Mouse (Mus musculus): ENCODE results near the gene Mrps24.

Gene Mrps24

GRCm38 (mm10) chr11:5716938-5717705, 1.6 kb upstream of the Mrps24 start:
- POLR2A ChIA-PET = interaction anchor here (0.6 to 8.9 kb wide), 35 partner anchors 9 to 622 kb away, joined by 3 to 129 read pairs (median 7); partner anchors contain the start of genes Urgcp (in 4 of the 4), Dbnl (in 1 of the 4), Pgam2 (in 1 of the 4) and Xbp1 (in 1 of the 4)
- CTCF ChIA-PET = interaction anchor here (0.6 to 1.5 kb wide), 10 partner anchors 10 to 363 kb away, joined by 3 to 7 read pairs (median 3); partner anchors contain the start of gene Urgcp (in 1 of the 4)

- ChIA-PET POLR2A (interaction anchor here (0.5 to 8.9 kb wide), 44 partner anchors 9 to 730 kb away, joined by 3 to 129 read pairs (median 5); partner anchors contain the start of genes Urgcp (in 4 of the 4), Dbnl (in 2 of the 4), Ap1b1 (in 1 of the 4) and Xbp1 (in 1 of the 4)), CTCF (interaction anchor here (0.6 to 1.9 kb wide), 14 partner anchors 9 to 852 kb away, joined by 3 to 9 read pairs (median 4); partner anchors contain the start of gene Urgcp (in 2 of the 4))
These were observed 766 bp upstream of the Mrps24 start for GRCm38 (mm10) chr11:5716246-5716645.

GRCm38 (mm10) chr11:5715179-5715578, 301 bp downstream of the Mrps24 start:
- ChIA-PET CTCF (interaction anchor here (0.5 to 1.9 kb wide), 10 partner anchors 7 to 933 kb away, joined by 3 to 8 read pairs (median 3); partner anchors contain the start of gene Urgcp (in 1 of the 4)), POLR2A (interaction anchor here (0.6 to 8.9 kb wide), 33 partner anchors 8 to 758 kb away, joined by 3 to 129 read pairs (median 5); partner anchors contain the start of genes Urgcp (in 3 of the 4), Dbnl (in 1 of the 4) and Xbp1 (in 1 of the 4))

GRCm38 (mm10) chr11:5707530-5708353, 7.7 kb downstream of the Mrps24 start:
- ChIA-PET CTCF (interaction anchor here (0.5 to 1.9 kb wide), 9 partner anchors 8 to 179 kb away, joined by 3 to 16 read pairs (median 4); partner anchors contain the start of genes Mrps24 (in 2 of the 4) and Urgcp (in 1 of the 4)), POLR2A (interaction anchor here (0.5 to 8.7 kb wide), 32 partner anchors 7 to 568 kb away, joined by 3 to 129 read pairs (median 4); partner anchors contain the start of genes Mrps24 (in 3 of the 4), Dbnl (in 1 of the 4) and Urgcp (in 1 of the 4))

GRCm38 (mm10) chr11:5706874-5707529, 8.5 kb downstream of the Mrps24 start:
- ChIA-PET CTCF (interaction anchor here in 3 of 4 experiments (0.5 to 1.9 kb wide), 5 partner anchors 9 to 55 kb away, joined by 3 to 6 read pairs (median 4); partner anchors contain the start of genes Mrps24 (in 1 of the 3) and Urgcp (in 1 of the 3)), POLR2A (interaction anchor here (0.5 to 8.7 kb wide), 26 partner anchors 8 to 222 kb away, joined by 3 to 129 read pairs (median 4); partner anchors contain the start of genes Mrps24 (in 3 of the 4), Dbnl (in 1 of the 4) and Urgcp (in 1 of the 4))

- ChIA-PET POLR2A (interaction anchor here in 2 of 4 experiments (0.6 to 8.7 kb wide), 9 partner anchors 9 to 454 kb away, joined by 3 to 129 read pairs (median 8); partner anchors contain the start of genes Mrps24 (in 2 of the 2) and Urgcp (in 1 of the 2)), CTCF (interaction anchor here in 2 of 4 experiments (0.7 to 4.9 kb wide), 3 partner anchors 11 to 42 kb away, joined by 3 to 30 read pairs (median 4); no protein-coding TSS in a partner anchor)
These were observed 9.5 kb downstream of the Mrps24 start for GRCm38 (mm10) chr11:5705972-5706371.

GRCm38 (mm10) chr11:5703341-5703740, 12.1 kb downstream of the Mrps24 start:
- ChIA-PET POLR2A (interaction anchor here (0.6 to 8.7 kb wide), 30 partner anchors 8 to 851 kb away, joined by 3 to 129 read pairs (median 6); partner anchors contain the start of genes Mrps24 (in 2 of the 4), Urgcp (in 2 of the 4), Dbnl (in 1 of the 4) and Polm (in 1 of the 4)), CTCF (interaction anchor here in 3 of 4 experiments (0.6 to 4.9 kb wide), 8 partner anchors 11 to 1107 kb away, joined by 3 to 30 read pairs (median 4); no protein-coding TSS in a partner anchor)

GRCm38 (mm10) chr11:5702957-5703332, 12.5 kb downstream of the Mrps24 start:
- ChIA-PET CTCF (interaction anchor here in 3 of 4 experiments (0.6 to 4.9 kb wide), 11 partner anchors 10 to 1107 kb away, joined by 3 to 30 read pairs (median 4); no protein-coding TSS in a partner anchor), POLR2A (interaction anchor here (0.6 to 8.7 kb wide), 56 partner anchors 8 to 851 kb away, joined by 3 to 129 read pairs (median 4); partner anchors contain the start of genes Urgcp (in 3 of the 4), Ccdc117 (in 2 of the 4), Dbnl (in 2 of the 4) and Mrps24 (in 2 of the 4))

- CTCF ChIA-PET = interaction anchor here in 3 of 4 experiments (0.6 to 4.9 kb wide), 10 partner anchors 10 to 542 kb away, joined by 3 to 30 read pairs (median 4); no protein-coding TSS in a partner anchor
- POLR2A ChIA-PET = interaction anchor here (0.6 to 8.7 kb wide), 65 partner anchors 9 to 604 kb away, joined by 3 to 129 read pairs (median 4); partner anchors contain the start of genes Dbnl (in 3 of the 4), Urgcp (in 3 of the 4), Ccdc117 (in 2 of the 4) and Mrps24 (in 2 of the 4)
These were observed 13.1 kb downstream of the Mrps24 start for GRCm38 (mm10) chr11:5702271-5702956.

- CTCF ChIA-PET = interaction anchor here in 3 of 4 experiments (1.3 to 4.9 kb wide), 4 partner anchors 9 to 14 kb away, joined by 5 to 30 read pairs (median 7); no protein-coding TSS in a partner anchor
- POLR2A ChIA-PET = interaction anchor here (0.6 to 8.7 kb wide), 47 partner anchors 8 to 604 kb away, joined by 3 to 129 read pairs (median 4); partner anchors contain the start of genes Dbnl (in 2 of the 4), Mrps24 (in 2 of the 4), Urgcp (in 2 of the 4) and Ccdc117 (in 1 of the 4)
These were observed 13.7 kb downstream of the Mrps24 start for GRCm38 (mm10) chr11:5701821-5702220.

GRCm38 (mm10) chr11:5701300-5701699, 14.2 kb downstream of the Mrps24 start:
- ChIA-PET POLR2A (interaction anchor here in 3 of 4 experiments (0.6 to 8.7 kb wide), 23 partner anchors 8 to 602 kb away, joined by 3 to 129 read pairs (median 4); partner anchors contain the start of genes Mrps24 (in 2 of the 3), Ccdc117 (in 1 of the 3), Dbnl (in 1 of the 3) and Ewsr1 (in 1 of the 3)), CTCF (interaction anchor here in 3 of 4 experiments (1.0 to 4.9 kb wide), 5 partner anchors 9 to 15 kb away, joined by 3 to 30 read pairs (median 5); no protein-coding TSS in a partner anchor)

GRCm38 (mm10) chr11:5700808-5701207, 14.7 kb downstream of the Mrps24 start:
- POLR2A ChIA-PET = interaction anchor here in 3 of 4 experiments (0.6 to 8.7 kb wide), 16 partner anchors 9 to 602 kb away, joined by 3 to 129 read pairs (median 7); partner anchors contain the start of genes Mrps24 (in 2 of the 3), Ewsr1 (in 1 of the 3) and Rhbdd3 (in 1 of the 3)
- CTCF ChIA-PET = interaction anchor here in 2 of 4 experiments (0.9 to 1.4 kb wide), 4 partner anchors 9 to 226 kb away, joined by 3 to 16 read pairs (median 4); no protein-coding TSS in a partner anchor

GRCm38 (mm10) chr11:5691775-5692174, 23.7 kb downstream of the Mrps24 start:
- CTCF ChIA-PET = interaction anchor here (0.6 to 3.0 kb wide), 35 partner anchors 9 to 577 kb away, joined by 3 to 30 read pairs (median 4); partner anchors contain the start of genes Ccdc117 (in 1 of the 4), Mrps24 (in 1 of the 4) and Pgam2 (in 1 of the 4)
- POLR2A ChIA-PET = interaction anchor here in 3 of 4 experiments (0.6 to 7.0 kb wide), 32 partner anchors 9 to 593 kb away, joined by 3 to 88 read pairs (median 4); partner anchors contain the start of genes Mrps24 (in 2 of the 3), Ccdc117 (in 1 of the 3), Ewsr1 (in 1 of the 3) and Rhbdd3 (in 1 of the 3)

GRCm38 (mm10) chr11:5684283-5684682, 31.2 kb downstream of the Mrps24 start:
- CTCF ChIA-PET = interaction anchor here in 2 of 4 experiments (0.6 to 1.2 kb wide), 3 partner anchors 18 to 575 kb away, joined by 3 read pairs; no protein-coding TSS in a partner anchor
- POLR2A ChIA-PET = interaction anchor here in 3 of 4 experiments (0.5 to 2.6 kb wide), 9 partner anchors 8 to 358 kb away, joined by 3 to 12 read pairs (median 4); partner anchors contain the start of genes Mrps24 (in 1 of the 3) and Urgcp (in 1 of the 3)

Data from embryonic stem cell, embryonic (primary cell).